Mouse (Mus musculus) liver, embryonic 15.5 days (tissue): Measurements from ENCODE around the gene Slc16a1. TPM values are rescaled to one million over a fixed set of nuclear protein-coding genes. Genes with fewer than 3 reads are reported as not detected.
"Not testable (repeated sequence)": the region's sequence is repeated elsewhere in the genome, so short reads cannot be mapped to it uniquely, and the experiment has no call there.

Experiments used
- ATAC-seq: fragments of 200-750 bp; cut with Nextera tagmentation; 2 replicates; pipeline ENCODE4 v1.8.0; 2017; ENCODE audit warnings: moderate number of reproducible peaks, mild to moderate bottlenecking, moderate library complexity; ENCODE audit not compliant: insufficient read depth
- H3K27ac ChIP-seq: fragments of 300-500 bp; sonication (generic); replicated peaks from 2 replicates; pipeline ENCODE4 v1.5.1; 2015; ENCODE audit warnings: mild to moderate bottlenecking, inconsistent platforms
- H3K27me3 ChIP-seq: fragments of 300-500 bp; sonication (generic); 2 replicates; pipeline ENCODE4 v1.6.1; 2015; ENCODE audit warnings: mild to moderate bottlenecking, inconsistent platforms
- H3K36me3 ChIP-seq: fragments of 300-500 bp; sonication (generic); replicated peaks from 2 replicates; pipeline ENCODE4 v1.6.1; 2015; ENCODE audit warnings: moderate library complexity, mild to moderate bottlenecking, inconsistent platforms
- H3K4me1 ChIP-seq: fragments of 300-500 bp; sonication (generic); replicated peaks from 2 replicates; pipeline ENCODE4 v1.6.1; 2015; ENCODE audit warnings: inconsistent platforms
- H3K4me2 ChIP-seq: fragments of 300-500 bp; sonication (generic); 2 replicates; pipeline ENCODE4 v1.6.1; 2015; ENCODE audit warnings: moderate library complexity, mild to moderate bottlenecking, inconsistent platforms
- H3K4me3 ChIP-seq: fragments of 300-500 bp; sonication (generic); replicated peaks from 2 replicates; pipeline ENCODE4 v1.5.1; 2015; ENCODE audit warnings: mild to moderate bottlenecking, inconsistent platforms
- H3K9ac ChIP-seq: fragments of 300-500 bp; sonication (generic); 2 replicates; pipeline ENCODE4 v1.6.1; 2015; ENCODE audit warnings: moderate library complexity, mild to moderate bottlenecking, inconsistent platforms
- H3K9me3 ChIP-seq: fragments of 300-500 bp; sonication (generic); replicated peaks from 2 replicates; pipeline ENCODE4 v1.6.1; 2016; ENCODE audit warnings: inconsistent platforms
- WGBS: fragments of 180-500 bp; shearing (Covaris S2); methylation state at CpG from one replicate; pipeline ENCODE4 v1.1.7; 2015; ENCODE audit warnings: mixed read lengths; ENCODE audit not compliant: insufficient replicate concordance; 5-methylcytosine and 5-hydroxymethylcytosine counted together
- polyA plus RNA-seq: library from polyadenylated mRNA; unstranded; fragments of >200 nt; fragmentation: Nextera tagmentation; extraction: Ambion mirVana; gene quantifications from 2 replicates; pipeline ENCODE4 v1.2.1, GENCODE M21; 2015

Gene Slc16a1
- polyA plus RNA-seq, 1 experiment from 2014 or later: 86.3 TPM

- H3K4me1 ChIP-seq: not testable (repeated sequence)
These were observed 69.3 kb downstream of the Slc16a1 start for GRCm38 (mm10) chr3:104707772-104708144.

More at GRCm38 (mm10) chr3:104707772-104708144, 69.3 kb downstream of the Slc16a1 start:
- H3K4me3 ChIP-seq, H3K9ac ChIP-seq, H3K27ac ChIP-seq, H3K9me3 ChIP-seq, H3K27me3 ChIP-seq, H3K4me2 ChIP-seq, H3K36me3 ChIP-seq: not testable (repeated sequence)
- 27% methylated on average over 1 of the region's 1 CpGs for WGBS
- ATAC-seq: 0 out of 2 replicates have a peak, but pooled peaks have one; percentile 7

Other genes with a start within 250 kb of the Slc16a1 start
- 3.2 and 3.7 TPM in 2 replicates for gene Lrig2, start 126.8 kb upstream of the Slc16a1 start, polyA plus RNA-seq
- gene Ppm1j, start 142.4 kb downstream of the Slc16a1 start, polyA plus RNA-seq: 0.24 and 0.64 TPM in 2 replicates
- gene Fam19a3, start 143.2 kb downstream of the Slc16a1 start, polyA plus RNA-seq: not detected in 2 replicates
- 20.5 and 21.5 TPM in 2 replicates for gene Rhoc, start 149.7 kb downstream of the Slc16a1 start, polyA plus RNA-seq
- gene Mov10, start 179.9 kb downstream of the Slc16a1 start, polyA plus RNA-seq: 27.6 and 29.0 TPM in 2 replicates
- 11.2 and 13.9 TPM in 2 replicates for gene St7l, start 225.3 kb downstream of the Slc16a1 start, polyA plus RNA-seq
- gene Capza1, start 225.8 kb downstream of the Slc16a1 start, polyA plus RNA-seq: 79.3 and 80.7 TPM in 2 replicates